Mouse (Mus musculus): ENCODE measurements around the gene Ppm1m.

DNA sequence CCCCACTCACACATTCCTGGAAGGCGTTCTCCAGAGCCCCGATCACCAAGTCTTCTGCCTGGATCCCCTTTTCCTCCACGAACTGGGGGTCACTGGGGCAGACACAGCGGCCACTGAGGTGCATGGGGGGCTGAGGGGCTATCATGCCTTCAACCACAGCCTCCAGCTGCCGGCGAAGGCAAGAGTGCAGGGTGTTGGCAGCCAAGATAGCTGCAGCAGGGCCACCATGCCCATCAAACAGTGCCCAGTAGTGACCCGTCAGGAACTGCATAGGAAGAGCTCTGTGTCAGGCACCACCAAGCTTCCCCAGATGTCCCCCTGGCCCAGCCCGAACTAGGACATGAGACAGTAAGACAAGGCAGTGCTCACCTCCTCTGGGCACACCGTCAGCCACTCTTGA is 1.8 kb downstream of the Ppm1m start:
- no peak for TF ChIP-seq POLR2A (IDR thresholded peaks at IDR 0.05; ENCODE audit: low read depth, low read length)
- TF ChIP-seq CTCF (conservative IDR thresholded peaks at IDR 0.05; ENCODE audit: insufficient read depth, insufficient read length, low read depth, low read length) = no peak

Measured in kidney, adult 2 months (tissue).